Mouse (Mus musculus) intestine, postnatal 0 days (tissue): ENCODE measurements at regions not wholly inside any gene's neighbourhood (a gene's known extent, or its start where the extent isn't known, plus 50 kb on each side); places are given as distances from the start of the nearest gene placed in this dataset.

Experiments used
- ATAC-seq: fragments of 200-750 bp; cut with Nextera tagmentation; 2 replicates; pipeline ENCODE4 v1.8.0; 2017; ENCODE audit warnings: mild to moderate bottlenecking, moderate TSS enrichment, moderate library complexity
- H3K27ac ChIP-seq: fragments of 300-500 bp; sonication (generic); 2 replicates; pipeline ENCODE4 v1.5.1; 2014; ENCODE audit warnings: mild to moderate bottlenecking, low read depth, low read length, moderate library complexity
- H3K27me3 ChIP-seq: fragments of 300-500 bp; sonication (generic); replicated peaks from 2 replicates; pipeline ENCODE4 v1.6.1; 2014; ENCODE audit warnings: low read length, mixed read lengths; ENCODE audit not compliant: control insufficient read depth, insufficient read depth
- H3K36me3 ChIP-seq: fragments of 300-500 bp; sonication (generic); 2 replicates; pipeline ENCODE4 v1.6.1; 2014; ENCODE audit warnings: mild to moderate bottlenecking, moderate library complexity; ENCODE audit not compliant: control insufficient read depth, insufficient read depth
- H3K4me1 ChIP-seq: fragments of 300-500 bp; sonication (generic); replicated peaks from 2 replicates; pipeline ENCODE4 v1.6.1; 2014; ENCODE audit warnings: antibody characterized with exemption, low read length, mixed read lengths; ENCODE audit not compliant: control insufficient read depth, insufficient read depth
- H3K4me2 ChIP-seq: fragments of 300-500 bp; sonication (generic); replicated peaks from 2 replicates; pipeline ENCODE4 v1.6.1; 2014; ENCODE audit warnings: low read depth, mild to moderate bottlenecking, moderate library complexity
- H3K4me3 ChIP-seq: fragments of 300-500 bp; sonication (generic); 2 replicates; pipeline ENCODE4 v1.5.1; 2014; ENCODE audit warnings: low read depth, low read length
- H3K9ac ChIP-seq: fragments of 300-500 bp; sonication (generic); 2 replicates; pipeline ENCODE4 v1.6.1; 2014; ENCODE audit warnings: mild to moderate bottlenecking, low read depth, low read length
- H3K9me3 ChIP-seq: fragments of 300-500 bp; sonication (generic); 2 replicates; pipeline ENCODE4 v1.6.1; 2016; ENCODE audit warnings: mixed run types; ENCODE audit not compliant: control insufficient read depth
- CTCF ChIP-seq: sonication (generic); IDR thresholded peaks from 2 replicates; pipeline ENCODE4 v1.5.1; 2016; ENCODE audit warnings: low read depth, mild to moderate bottlenecking, control low read depth, antibody characterized with exemption, moderate library complexity
- WGBS: fragments of 180-500 bp; shearing (Covaris S2); extraction: QIAGEN DNeasy Blood & Tissue Kit; methylation state at CpG from one replicate; pipeline ENCODE4 v1.1.7; 2014; 5-methylcytosine and 5-hydroxymethylcytosine counted together

DNA sequence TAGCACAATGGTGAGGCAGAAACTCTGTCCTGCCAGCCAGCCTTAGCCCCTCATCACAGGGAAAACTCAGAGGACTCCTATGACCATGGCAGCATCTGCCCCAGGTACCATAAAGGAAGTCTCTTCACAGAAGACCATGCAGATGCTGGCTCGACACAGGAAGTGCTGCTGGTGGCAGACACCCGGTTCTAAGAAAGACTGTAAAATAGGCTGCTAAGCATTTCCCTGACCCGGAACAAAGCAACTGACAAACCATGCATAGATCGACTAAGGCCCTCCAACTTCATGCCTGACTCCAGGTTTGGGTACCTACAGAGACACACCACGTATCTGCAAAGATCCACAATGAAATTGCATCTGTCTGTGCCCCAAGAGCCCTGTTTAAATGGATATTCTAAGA lies 104.7 kb downstream of the Akap11 start:
- no peak for TF ChIP-seq CTCF
- WGBS: 71% methylated on average over 5 of the region's 5 CpGs
- no peak overlapping the region for H3K9ac ChIP-seq
- no peak overlapping the region for H3K4me2 ChIP-seq
- H3K9me3 ChIP-seq: no peaks in the 10 kb centered on the region
- H3K36me3 ChIP-seq: no peaks in the 10 kb centered on the region
- ATAC-seq: no peak
- no peaks in the 10 kb centered on the region for H3K27me3 ChIP-seq
- H3K4me3 ChIP-seq: no peak overlapping the region
- H3K4me1 ChIP-seq: no peaks in the 10 kb centered on the region
- H3K27ac ChIP-seq: no peak overlapping the region

DNA sequence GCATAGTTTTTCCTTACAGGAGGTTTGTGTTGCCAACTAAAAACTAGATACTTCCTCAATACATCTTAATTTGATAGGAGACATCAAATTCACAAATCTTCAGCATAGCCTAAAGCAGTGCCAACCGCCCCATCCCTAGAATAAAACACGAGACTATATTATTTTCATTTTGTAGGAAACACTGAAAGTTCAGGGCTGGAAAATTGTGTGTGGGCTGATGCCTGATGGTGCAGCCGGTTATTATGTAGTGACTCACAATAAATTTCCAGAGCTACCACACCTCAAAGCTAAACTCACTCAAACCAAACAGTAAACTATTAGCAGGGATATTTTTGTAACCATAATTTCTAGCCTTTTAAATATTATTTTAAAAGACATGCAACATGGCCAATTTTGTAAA lies 105.2 kb downstream of the Akap11 start:
- H3K9me3 ChIP-seq: no peaks in the 10 kb centered on the region
- no peak for TF ChIP-seq CTCF
- no peaks in the 10 kb centered on the region for H3K36me3 ChIP-seq
- ATAC-seq: no peak
- H3K9ac ChIP-seq: no peak overlapping the region
- no peak overlapping the region for H3K4me3 ChIP-seq
- 86% methylated on average over 3 of the region's 3 CpGs for WGBS
- H3K27ac ChIP-seq: no peak overlapping the region
- no peak overlapping the region for H3K4me2 ChIP-seq
- no peaks in the 10 kb centered on the region for H3K4me1 ChIP-seq
- no peaks in the 10 kb centered on the region for H3K27me3 ChIP-seq

DNA sequence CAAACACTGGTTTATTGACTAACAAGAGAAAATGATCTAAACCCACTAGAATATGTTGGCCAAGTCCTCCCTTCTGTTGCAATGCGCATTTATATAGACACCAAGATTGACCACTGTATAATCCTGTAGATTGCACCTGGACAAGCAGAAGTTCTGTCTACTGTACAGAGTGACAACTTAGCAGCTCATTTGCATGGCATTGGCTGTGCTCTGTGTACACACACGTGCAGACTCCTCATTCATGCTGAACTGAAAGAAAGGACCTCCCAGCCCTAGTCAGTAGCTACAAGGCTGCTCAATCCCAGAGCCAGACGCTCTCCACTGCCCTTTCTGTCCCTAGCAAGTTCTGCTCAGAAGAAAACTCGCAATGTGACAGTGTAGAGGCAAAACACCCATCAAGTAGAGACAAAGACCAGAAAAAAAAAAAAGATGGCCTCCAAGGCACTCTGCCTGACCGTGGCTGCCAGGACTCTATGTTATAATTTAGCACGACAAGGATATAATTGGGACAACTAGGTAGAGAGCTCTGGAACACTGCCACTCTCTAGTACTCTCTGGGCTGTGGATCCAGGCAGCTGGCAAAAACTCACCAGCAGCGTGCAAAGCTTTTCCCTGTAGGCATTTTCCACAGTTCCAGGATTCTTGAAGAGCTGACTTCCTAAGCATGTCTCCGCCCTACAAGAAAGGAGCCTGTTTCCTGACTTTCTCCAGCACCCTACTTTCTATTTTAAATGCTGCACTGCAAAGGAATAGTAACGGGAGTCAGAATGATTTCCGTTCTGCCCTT lies 108.2 kb downstream of the Akap11 start:
- ATAC-seq: no peak
- H3K9me3 ChIP-seq: no peaks in the 10 kb centered on the region
- H3K4me3 ChIP-seq: no peak overlapping the region
- H3K27ac ChIP-seq: no peak overlapping the region
- H3K9ac ChIP-seq: no peak overlapping the region
- H3K4me2 ChIP-seq: no peak overlapping the region
- TF ChIP-seq CTCF: no peak
- no peaks in the 10 kb centered on the region for H3K27me3 ChIP-seq
- no peaks in the 10 kb centered on the region for H3K36me3 ChIP-seq
- WGBS: 82% methylated on average over 10 of the region's 10 CpGs
- no peaks in the 10 kb centered on the region for H3K4me1 ChIP-seq

DNA sequence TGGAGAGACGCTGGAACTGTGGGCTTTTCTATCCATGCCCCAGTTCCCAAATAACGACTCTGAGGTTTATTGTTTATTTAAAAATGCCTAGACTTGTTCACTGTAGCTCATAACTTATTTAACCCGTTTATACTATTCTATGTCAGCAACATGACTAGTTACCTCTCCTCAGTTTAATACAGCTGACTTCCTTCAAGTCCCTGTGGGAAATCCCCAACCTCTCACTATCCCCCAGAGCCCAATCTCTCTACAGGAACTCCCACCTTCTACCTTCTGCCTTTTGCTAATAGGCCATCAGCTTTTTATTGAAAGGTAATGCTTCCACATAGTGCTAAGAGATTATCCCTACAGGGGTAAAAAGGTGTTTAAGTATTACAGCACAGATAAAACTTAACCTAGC lies 109.5 kb downstream of the Akap11 start:
- 73% methylated on average over 3 of the region's 3 CpGs for whole genome bisulfite sequencing

DNA sequence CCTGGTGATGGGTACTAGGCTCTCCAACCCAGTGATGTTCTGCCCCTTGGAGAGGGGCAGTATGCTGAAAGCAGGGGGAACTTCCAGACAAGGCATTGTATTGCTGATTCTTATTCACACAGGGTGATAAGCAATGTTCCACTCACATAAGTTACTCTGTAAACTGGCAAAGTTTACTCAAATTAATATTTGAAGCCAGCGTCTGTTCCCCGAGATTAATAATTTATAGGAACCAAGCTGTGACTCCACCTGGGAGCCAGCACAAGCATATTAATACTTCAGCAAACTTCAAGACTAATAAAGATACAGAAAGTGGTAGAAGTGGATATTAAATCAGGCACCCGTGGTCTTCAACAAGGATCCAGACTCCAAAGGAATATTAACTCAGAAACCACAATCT lies 114.0 kb downstream of the Akap11 start:
- H3K9me3 ChIP-seq: no peaks in the 10 kb centered on the region
- no peaks in the 10 kb centered on the region for H3K36me3 ChIP-seq
- no peak overlapping the region for H3K27ac ChIP-seq
- no peak for TF ChIP-seq CTCF
- ATAC-seq: no peak
- no peaks in the 10 kb centered on the region for H3K4me1 ChIP-seq
- 58% methylated on average over 3 of the region's 3 CpGs for WGBS
- H3K4me3 ChIP-seq: no peak overlapping the region
- H3K9ac ChIP-seq: no peak overlapping the region
- H3K27me3 ChIP-seq: no peaks in the 10 kb centered on the region
- H3K4me2 ChIP-seq: no peak overlapping the region

More for the DNA sequence above, 109.5 kb downstream of the Akap11 start:
- Histone ChIP-seq H3K36me3 (no peaks in the 10 kb centered on the region), H3K9me3 (no peaks in the 10 kb centered on the region), H3K4me1 (no peaks in the 10 kb centered on the region), H3K27ac (no peak overlapping the region), H3K4me3 (no peak overlapping the region), H3K9ac (no peak overlapping the region), H3K4me2 (no peak overlapping the region), H3K27me3 (no peaks in the 10 kb centered on the region)
- no peak for TF ChIP-seq CTCF
- no peak for ATAC-seq

DNA sequence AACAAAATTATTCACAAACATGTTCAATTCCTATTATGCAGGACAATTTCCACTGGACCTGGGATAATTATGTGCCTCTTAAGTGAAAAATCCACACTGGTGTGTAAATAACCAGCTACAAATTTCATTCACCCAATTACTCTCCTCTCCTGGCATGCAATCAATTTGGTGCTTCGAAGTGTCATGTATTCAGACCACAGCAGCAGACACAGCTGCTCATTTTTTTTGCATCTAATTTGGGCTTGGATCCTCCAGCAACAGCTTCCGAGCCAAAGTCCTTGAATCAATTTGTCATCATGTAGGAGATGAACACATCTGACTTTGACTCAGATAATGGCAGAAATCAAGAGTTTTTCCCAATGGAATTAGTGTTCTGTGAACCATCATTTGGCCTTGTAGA lies 113.1 kb upstream of the Tnfsf11 start:
- no peaks in the 10 kb centered on the region for H3K36me3 ChIP-seq
- no peak overlapping the region for H3K4me3 ChIP-seq
- no peaks in the 10 kb centered on the region for H3K9me3 ChIP-seq
- 56% methylated on average over 2 of the region's 2 CpGs for WGBS
- no peaks in the 10 kb centered on the region for H3K27me3 ChIP-seq
- ATAC-seq: no peak
- no peak overlapping the region for H3K4me2 ChIP-seq
- H3K4me1 ChIP-seq: no peaks in the 10 kb centered on the region
- no peak overlapping the region for H3K27ac ChIP-seq
- no peak overlapping the region for H3K9ac ChIP-seq
- no peak for TF ChIP-seq CTCF

DNA sequence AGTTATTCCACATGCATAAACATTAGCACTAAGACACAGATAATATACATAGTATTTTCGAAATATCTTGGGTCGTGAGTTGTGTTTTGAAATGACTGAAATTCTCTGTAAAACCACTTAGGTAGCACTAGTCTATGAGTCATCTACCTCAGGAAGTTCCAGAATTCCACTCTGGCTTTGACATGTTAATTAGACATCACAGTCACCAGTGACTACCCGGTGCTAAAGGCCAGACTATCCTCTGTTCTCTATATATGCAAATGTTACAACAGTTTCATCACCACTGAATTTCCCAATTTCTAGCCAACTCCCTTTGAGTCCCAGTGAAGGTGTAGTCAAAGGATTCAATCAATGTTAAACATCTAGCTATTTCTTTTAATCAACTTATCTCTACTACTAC lies 112.3 kb upstream of the Tnfsf11 start:
- no peaks in the 10 kb centered on the region for H3K36me3 ChIP-seq
- ATAC-seq: no peak

More for the DNA sequence above, 112.3 kb upstream of the Tnfsf11 start:
- Histone ChIP-seq H3K27me3 (no peaks in the 10 kb centered on the region), H3K9me3 (no peaks in the 10 kb centered on the region), H3K4me2 (no peak overlapping the region), H3K4me1 (no peaks in the 10 kb centered on the region), H3K9ac (no peak overlapping the region), H3K4me3 (no peak overlapping the region), H3K27ac (no peak overlapping the region)
- WGBS: 76% methylated on average over 3 of the region's 3 CpGs
- no peak for TF ChIP-seq CTCF
